Mouse (Mus musculus): ENCODE data around the gene Gpr15.

Gene Gpr15

GRCm38 (mm10) chr16:58669917-58670630 lies 48.8 kb downstream of the Gpr15 start, which contains the start of gene Cpox:
Cpox (plus strand) TSS chr16:58670292.
- DNase-seq, result peak; percentile 77 to 79

DNA sequence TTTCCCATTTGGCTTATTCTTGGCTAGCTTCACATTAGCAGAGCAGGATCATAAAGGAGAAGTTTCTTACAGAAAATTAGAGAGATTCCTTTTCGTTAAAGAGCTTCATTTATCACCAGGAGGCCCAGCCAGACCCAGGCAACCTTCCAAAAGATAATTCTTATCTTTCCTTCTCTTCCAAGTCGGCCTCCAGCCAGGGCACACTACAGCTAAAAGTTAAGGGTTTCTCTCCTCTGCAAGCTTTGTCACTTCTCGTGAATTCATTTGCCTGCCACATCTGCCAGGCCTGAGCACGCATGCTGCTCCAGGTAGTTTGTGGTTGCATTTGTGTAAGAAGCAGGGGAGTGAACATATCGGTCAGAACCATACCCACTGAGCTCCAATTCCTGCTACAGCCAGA lies 49.6 kb downstream of the Gpr15 start:
- DNase-seq, result no peak

GRCm38 (mm10) chr16:58668586-58668985 lies 50.3 kb downstream of the Gpr15 start:
- no peak for DNase-seq
